Mouse (Mus musculus) limb, embryonic 14.5 days (tissue): ENCODE measurements around the gene Gclm. TPM values are rescaled to one million over a fixed set of nuclear protein-coding genes. Genes with fewer than 3 reads are reported as not detected.
"Not testable (repeated sequence)": the region's sequence is repeated elsewhere in the genome, so short reads cannot be mapped to it uniquely, and the experiment has no call there.

Source experiments
- ATAC-seq: fragments of 200-750 bp; cut with Nextera tagmentation; 2 replicates; pipeline ENCODE4 v1.8.0; 2017; ENCODE audit warnings: low read depth, moderate number of reproducible peaks, moderate TSS enrichment; ENCODE audit not compliant: low FRiP score
- DNase-seq: peaks from one replicate; pipeline ENCODE4 v3.0.0-alpha.2; 2015; ENCODE audit warnings: low spot score
- H3K27ac ChIP-seq: fragments of 300-500 bp; sonication (generic); replicated peaks from 2 replicates; pipeline ENCODE4 v1.5.1; 2014; ENCODE audit warnings: low read depth, mild to moderate bottlenecking, low read length, moderate library complexity, mixed read lengths
- H3K27me3 ChIP-seq: fragments of 300-500 bp; sonication (generic); 2 replicates; pipeline ENCODE4 v1.6.1; 2014; ENCODE audit warnings: low read length, mixed read lengths; ENCODE audit not compliant: control insufficient read depth, insufficient read depth
- H3K36me3 ChIP-seq: fragments of 300-500 bp; sonication (generic); 2 replicates; pipeline ENCODE4 v1.6.1; 2014; ENCODE audit warnings: mild to moderate bottlenecking, low read length, moderate library complexity, mixed read lengths; ENCODE audit not compliant: control insufficient read depth, insufficient read depth
- H3K4me1 ChIP-seq: fragments of 300-500 bp; sonication (generic); 2 replicates; pipeline ENCODE4 v1.6.1; 2014; ENCODE audit warnings: antibody characterized with exemption, low read length, mixed read lengths; ENCODE audit not compliant: control insufficient read depth, insufficient read depth
- H3K4me2 ChIP-seq: fragments of 300-500 bp; sonication (generic); replicated peaks from 2 replicates; pipeline ENCODE4 v1.6.1; 2014; ENCODE audit warnings: low read depth, mild to moderate bottlenecking, low read length, moderate library complexity; ENCODE audit not compliant: severe bottlenecking
- H3K4me3 ChIP-seq: fragments of 300-500 bp; sonication (generic); replicated peaks from 2 replicates; pipeline ENCODE4 v1.5.1; 2014; ENCODE audit warnings: low read length
- H3K9ac ChIP-seq: fragments of 300-500 bp; sonication (generic); 2 replicates; pipeline ENCODE4 v1.6.1; 2014; ENCODE audit warnings: mild to moderate bottlenecking, low read depth, low read length, moderate library complexity; ENCODE audit not compliant: severe bottlenecking
- H3K9me3 ChIP-seq: fragments of 300-500 bp; sonication (generic); 2 replicates; pipeline ENCODE4 v1.6.1; 2016; ENCODE audit warnings: low read length; ENCODE audit not compliant: control insufficient read depth
- POLR2A ChIP-seq: fragments of 200-500 bp; IDR thresholded peaks from 2 replicates; pipeline ENCODE4 v1.8.0; 2012; ENCODE audit warnings: inconsistent platforms, mild to moderate bottlenecking, moderate library complexity, borderline replicate concordance; ENCODE audit not compliant: insufficient read depth, insufficient read length; ENCODE audit errors: extremely low read depth
- WGBS: fragments of 180-500 bp; shearing (Covaris S2); extraction: QIAGEN DNeasy Blood & Tissue Kit; methylation state at CpG from one replicate; pipeline ENCODE4 v1.1.7; 2014; 5-methylcytosine and 5-hydroxymethylcytosine counted together
- polyA plus RNA-seq, 2 experiments: library from polyadenylated mRNA; depleted of rRNA in 1 of 2; stranded (reverse) in 1 of 2; unstranded in 1 of 2; fragments of >200 nt; fragmentation: Nextera tagmentation in 1 of 2; extraction: Ambion mirVana in 1 of 2; gene quantifications; 2 replicates each; pipeline versions ENCODE4 v1.2.1 to v1.2.3; 2012 to 2014

Gclm gene
- polyA plus RNA-seq, 2 experiments = 30.4 to 58.4 TPM

DNA sequence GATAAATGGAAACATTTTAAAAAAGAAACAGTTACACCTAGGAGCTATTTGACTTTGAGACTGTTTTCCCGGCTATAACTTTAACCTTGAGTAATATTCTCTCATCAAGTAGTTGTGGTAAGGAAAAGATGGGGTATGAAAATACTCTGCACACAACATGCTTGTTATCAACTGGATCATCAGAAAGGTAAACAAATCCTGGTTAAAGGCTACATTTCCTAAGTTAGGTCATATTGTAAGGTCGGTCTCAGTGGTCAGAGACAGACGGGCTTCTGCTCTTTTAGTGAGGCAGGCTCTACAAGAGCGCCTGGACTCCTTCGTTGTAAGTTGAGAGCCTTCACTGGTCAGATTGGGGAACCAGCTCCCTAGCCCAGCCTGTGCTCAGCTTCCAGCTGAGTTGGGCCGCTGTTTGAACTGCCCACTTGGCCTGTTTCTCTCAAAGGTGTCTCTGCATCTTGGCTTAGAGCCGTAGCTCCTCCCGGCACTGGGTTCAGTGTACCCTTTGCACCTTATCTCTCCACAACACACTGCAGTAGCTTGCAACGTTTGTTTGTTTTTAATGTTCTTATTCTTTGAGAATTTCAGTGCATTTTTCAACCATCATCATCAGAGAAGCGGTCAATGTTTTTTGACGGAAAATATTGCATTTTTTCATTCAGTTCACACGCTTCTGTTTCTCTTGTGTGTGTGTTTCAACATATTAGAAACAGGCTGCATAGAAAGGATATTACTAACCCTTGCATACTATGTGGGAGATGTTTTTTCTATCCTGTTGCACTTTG lies 1.8 kb downstream of the Gclm start:
- no peak for TF ChIP-seq POLR2A
- Histone ChIP-seq H3K36me3 (no peaks in the 10 kb centered on the region), H3K9me3 (no peaks in the 10 kb centered on the region), H3K4me2 (peak overlapping the region; percentile 13; the same call in 1 of the 2 replicates), H3K4me1 (peaks cover 12% of the 10 kb centered on the region), H3K27me3 (no peaks in the 10 kb centered on the region), H3K27ac (no peak overlapping the region), H3K4me3 (no peak overlapping the region), H3K9ac (no peak overlapping the region)
- ATAC-seq (no peak), DNase-seq (no peak)
- 60% methylated on average over 12 of the region's 12 CpGs for WGBS

DNA sequence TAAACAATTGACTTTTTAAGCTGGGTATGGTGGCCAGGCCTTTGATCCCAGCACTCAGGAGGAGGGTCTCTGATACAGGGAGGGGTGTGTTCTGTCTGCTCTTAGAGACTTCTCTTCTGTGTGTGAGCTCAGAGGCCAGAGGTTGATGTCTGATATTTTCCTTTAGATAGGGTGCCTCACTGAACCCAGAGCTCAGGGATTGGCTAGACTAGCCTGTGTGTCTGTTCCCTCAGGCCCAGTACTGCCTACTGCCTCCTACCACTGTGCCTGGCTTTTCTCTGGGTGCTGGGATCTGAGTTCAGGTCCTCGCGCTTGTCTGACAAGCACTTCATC lies 2.4 kb downstream of the Gclm start:
- no peak overlapping the region for H3K4me3 ChIP-seq
- 96% methylated on average over 2 of the region's 2 CpGs for WGBS

DNA sequence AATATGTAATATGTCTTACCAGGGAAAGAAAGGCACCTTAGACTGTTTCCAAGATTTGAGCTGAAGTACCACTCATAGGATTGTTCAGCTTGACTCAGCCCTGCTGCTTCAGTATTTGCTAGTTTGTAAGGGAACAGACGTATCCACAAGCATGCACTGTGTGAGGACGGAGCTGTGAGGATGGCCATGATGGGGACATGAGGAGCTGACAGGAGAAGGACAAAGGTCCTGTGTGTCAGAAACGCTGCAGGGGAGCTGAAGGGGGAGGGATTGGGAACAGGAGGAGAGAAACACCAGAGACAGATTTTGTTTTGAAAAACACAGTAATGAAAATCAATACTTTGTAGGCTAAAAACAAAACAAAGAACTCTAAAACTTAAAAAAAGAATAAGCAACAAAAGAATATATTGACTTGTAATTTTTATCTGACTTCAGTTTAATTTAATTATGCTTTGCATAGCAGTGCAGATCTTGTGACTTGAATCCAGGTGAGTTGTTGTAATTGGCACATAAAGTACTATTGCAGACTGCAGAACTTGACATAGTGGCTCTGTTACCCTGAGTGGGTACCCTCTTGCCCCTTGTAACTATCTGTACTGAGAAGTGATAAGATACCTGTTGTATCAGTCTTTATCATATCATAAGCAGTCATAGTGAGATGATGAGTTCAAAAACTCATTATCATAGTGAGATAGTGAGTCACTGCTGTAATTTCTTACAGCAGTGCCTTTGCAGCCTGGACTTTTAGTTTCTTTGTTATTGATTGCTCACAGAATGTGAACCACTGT lies 7.3 kb downstream of the Gclm start:
- no peak for ATAC-seq

More for the DNA sequence above, 2.4 kb downstream of the Gclm start:
- Histone ChIP-seq H3K27ac (no peak overlapping the region), H3K27me3 (no peaks in the 10 kb centered on the region), H3K9ac (no peak overlapping the region), H3K9me3 (no peaks in the 10 kb centered on the region), H3K4me2 (no peak overlapping the region), H3K4me1 (peaks cover 12% of the 10 kb centered on the region), H3K36me3 (no peaks in the 10 kb centered on the region)
- no peak for DNase-seq
- ATAC-seq = no peak
- no peak for TF ChIP-seq POLR2A

DNA sequence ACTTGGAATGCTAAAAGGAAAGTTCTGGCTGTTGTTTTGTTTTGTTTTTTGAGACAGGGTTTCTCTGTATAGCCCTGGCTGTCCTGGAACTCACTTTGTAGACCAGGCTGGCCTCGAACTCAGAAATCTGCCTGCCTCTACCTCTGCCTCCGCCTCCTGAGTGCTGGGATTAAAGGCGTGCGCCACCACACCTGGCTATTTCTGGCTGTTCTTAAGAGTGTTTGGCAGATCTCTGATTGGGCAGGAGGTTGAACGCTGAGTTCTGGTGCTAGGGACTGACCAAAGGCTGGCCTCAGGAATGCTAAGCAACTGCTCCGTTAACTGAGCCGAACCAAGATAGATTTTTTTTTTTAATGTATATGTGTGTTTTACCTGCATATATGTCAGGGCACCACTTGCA lies 8.7 kb downstream of the Gclm start:
- not testable (repeated sequence) for H3K9me3 ChIP-seq, H3K9ac ChIP-seq, DNase-seq, H3K4me3 ChIP-seq, H3K36me3 ChIP-seq, H3K27ac ChIP-seq, H3K4me2 ChIP-seq, ATAC-seq, H3K27me3 ChIP-seq, H3K4me1 ChIP-seq
- 89% methylated on average over 7 of the region's 7 CpGs for WGBS

More for the DNA sequence above, 7.3 kb downstream of the Gclm start:
- Histone ChIP-seq H3K4me2 (no peak overlapping the region), H3K27ac (no peak overlapping the region), H3K36me3 (no peaks in the 10 kb centered on the region), H3K9ac (no peak overlapping the region), H3K4me1 (no peaks in the 10 kb centered on the region), H3K9me3 (no peaks in the 10 kb centered on the region), H3K27me3 (no peaks in the 10 kb centered on the region), H3K4me3 (no peak overlapping the region)
- TF ChIP-seq POLR2A = no peak
- DNase-seq = no peak
- 59% methylated on average over 3 of the region's 3 CpGs for WGBS

DNA sequence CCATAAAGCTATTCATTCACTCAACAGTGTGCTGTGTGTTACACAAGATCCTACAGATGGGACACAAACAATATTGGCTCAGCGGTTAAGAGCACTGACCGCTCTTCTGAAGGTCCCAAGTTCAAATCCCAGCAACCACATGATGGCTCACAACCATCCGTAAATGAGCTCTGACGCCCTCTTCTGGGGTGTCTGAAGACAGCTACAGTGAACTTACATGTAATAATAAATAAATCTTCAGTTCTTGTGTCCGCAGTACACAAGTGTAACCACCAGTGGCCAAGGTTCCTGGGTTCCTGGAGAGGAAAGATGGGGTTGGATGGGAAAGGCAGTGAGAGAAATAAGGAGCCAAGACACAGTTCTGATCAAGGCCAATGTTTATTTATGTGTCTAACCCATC lies 24.6 kb downstream of the Gclm start:
- H3K9ac ChIP-seq = no peak overlapping the region
- WGBS = 73% methylated on average over 5 of the region's 5 CpGs
- H3K4me3 ChIP-seq = no peak overlapping the region
- H3K36me3 ChIP-seq = peaks cover 7% of the 10 kb centered on the region
- H3K4me2 ChIP-seq = no peak overlapping the region
- no peaks in the 10 kb centered on the region for H3K27me3 ChIP-seq
- no peak for TF ChIP-seq POLR2A
- H3K27ac ChIP-seq = no peak overlapping the region
- H3K4me1 ChIP-seq = peaks cover 2% of the 10 kb centered on the region
- DNase-seq (no peak), ATAC-seq (no peak)
- H3K9me3 ChIP-seq = no peaks in the 10 kb centered on the region

DNA sequence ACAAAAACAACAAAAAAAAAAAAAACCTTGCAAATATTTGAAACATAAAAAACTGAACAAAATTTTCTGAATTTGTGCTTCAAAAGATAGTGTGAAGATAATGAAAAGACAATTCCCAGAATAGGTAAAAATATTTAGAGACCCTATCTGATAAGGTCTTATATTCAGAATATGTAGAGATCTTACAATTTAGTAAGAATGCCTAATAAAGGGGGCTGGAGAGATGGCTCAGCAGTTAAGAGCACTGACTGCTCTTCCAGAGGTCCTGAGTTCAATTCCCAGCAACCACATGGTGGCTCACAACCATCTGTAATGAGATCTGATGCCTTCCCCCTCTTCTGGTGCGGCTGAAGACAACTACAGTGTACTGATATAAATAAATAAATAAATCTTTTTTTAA lies 27.2 kb downstream of the Gclm start:
- not testable (repeated sequence) for H3K9me3 ChIP-seq, H3K27ac ChIP-seq, H3K4me3 ChIP-seq, ATAC-seq, H3K9ac ChIP-seq, H3K4me2 ChIP-seq, H3K27me3 ChIP-seq, DNase-seq
- 100% methylated on average over 1 of the region's 1 CpGs for WGBS
- Histone ChIP-seq H3K36me3 (peaks cover 24% of the 10 kb centered on the region), H3K4me1 (peaks cover 13% of the 10 kb centered on the region)
